Mouse (Mus musculus): ENCODE results near the gene Unkl.
A peak's percentile ranks its signal among the peaks of the same experiment; 100 is the strongest.
"Not testable (repeated sequence)": the region's sequence is repeated elsewhere in the genome, so short reads cannot be mapped to it uniquely, and the experiment has no call there.

Gene Unkl

DNA sequence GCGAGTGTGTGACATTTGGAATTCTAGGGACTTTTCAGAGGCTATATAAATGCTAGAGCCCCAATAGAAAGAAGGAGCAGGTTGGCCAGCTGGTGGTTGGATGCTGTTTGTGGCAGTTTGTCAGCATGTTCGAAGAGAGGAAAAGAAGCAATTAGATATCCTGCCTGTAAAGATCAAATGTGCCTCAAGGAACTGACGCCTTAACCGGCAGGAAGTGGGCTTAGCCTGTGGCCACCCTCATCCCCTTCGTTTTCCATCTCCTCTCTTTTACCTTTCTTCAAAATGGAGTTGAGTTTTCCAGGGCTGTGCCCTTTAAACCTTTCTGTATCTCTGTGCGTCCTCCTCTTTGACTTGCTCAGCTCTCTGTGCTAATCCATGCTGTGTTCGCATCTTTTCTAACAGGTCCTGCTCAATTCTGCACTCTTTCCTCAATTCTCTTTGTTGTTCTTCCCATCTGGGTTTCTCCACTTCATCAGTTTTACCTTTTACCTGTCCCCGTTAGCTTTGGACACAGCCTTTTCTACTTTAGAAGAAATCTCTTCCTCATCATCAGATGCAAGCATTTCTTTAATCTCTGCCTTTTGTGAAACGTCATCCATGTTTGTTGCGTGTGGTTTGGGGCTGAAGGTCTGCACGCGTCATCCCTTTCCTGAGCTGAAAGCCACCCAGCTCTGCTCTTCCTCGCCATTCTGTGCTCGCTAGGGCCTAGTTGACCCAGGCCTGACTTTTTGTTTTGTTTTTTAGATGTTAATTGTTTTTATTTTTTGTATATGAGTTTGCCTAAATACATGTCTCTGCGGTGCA, 31.5 kb downstream of the Unkl start:
- DNase-seq (ENCODE audit: low spot score in 2 of 2), result no peak

DNA sequence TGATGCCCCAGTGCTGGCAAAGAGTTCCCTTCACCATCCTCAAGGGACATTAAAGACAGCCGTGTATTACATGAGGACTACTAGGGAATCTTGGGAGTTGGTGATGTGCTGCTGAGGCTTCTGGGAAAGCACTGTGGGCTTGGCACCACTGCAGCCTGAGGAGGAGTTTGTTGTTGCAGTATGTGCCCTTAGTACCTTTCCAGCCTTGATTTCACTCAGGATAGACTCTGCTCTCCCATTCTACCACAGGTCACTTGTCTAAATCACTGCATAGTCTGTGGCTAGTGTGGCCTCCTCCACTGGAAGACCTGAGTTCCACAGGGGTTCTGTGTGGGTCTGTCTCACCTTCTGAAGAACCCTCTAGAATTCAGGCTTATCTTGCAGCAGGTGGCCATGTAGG, 32.5 kb downstream of the Unkl start:
- DNase-seq (ENCODE audit: low spot score in 2 of 2), result no peak

DNA sequence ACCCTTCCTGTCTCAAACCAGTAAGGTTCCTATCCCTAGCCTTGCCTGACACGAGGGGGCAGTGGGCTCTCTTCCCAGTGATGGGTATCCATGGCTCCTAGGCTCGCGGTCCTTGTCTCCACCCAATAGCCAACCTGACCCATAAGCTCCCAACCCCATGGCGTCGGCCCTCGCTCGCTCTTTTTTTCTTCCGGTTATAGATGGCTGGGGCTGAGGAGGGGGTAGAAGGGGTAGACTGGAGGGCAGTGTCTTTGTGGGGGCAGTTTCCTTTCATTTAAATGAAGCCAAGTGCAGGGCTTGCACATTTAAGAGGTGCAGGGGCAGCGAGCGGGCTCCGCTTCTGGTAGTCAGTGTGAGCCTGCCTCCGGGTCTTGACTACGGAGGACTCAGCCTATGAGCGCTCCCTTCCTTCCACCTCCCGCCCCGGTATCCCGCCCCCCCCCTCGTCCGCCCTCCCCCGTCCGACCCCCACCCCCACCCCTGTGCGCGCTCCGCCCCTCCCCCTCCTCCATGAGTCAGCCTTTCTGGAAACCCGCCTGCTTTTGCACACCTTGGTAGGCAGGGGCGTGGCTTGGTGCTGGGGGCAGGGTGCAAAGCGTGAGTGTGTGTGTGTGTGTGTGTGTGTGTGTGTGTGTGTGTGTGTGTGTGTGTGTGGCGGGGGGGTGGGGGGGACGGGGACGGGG, 33.8 kb downstream of the Unkl start:
- peak; percentile 71 to 79 for DNase-seq (ENCODE audit: low spot score in 2 of 2)

DNA sequence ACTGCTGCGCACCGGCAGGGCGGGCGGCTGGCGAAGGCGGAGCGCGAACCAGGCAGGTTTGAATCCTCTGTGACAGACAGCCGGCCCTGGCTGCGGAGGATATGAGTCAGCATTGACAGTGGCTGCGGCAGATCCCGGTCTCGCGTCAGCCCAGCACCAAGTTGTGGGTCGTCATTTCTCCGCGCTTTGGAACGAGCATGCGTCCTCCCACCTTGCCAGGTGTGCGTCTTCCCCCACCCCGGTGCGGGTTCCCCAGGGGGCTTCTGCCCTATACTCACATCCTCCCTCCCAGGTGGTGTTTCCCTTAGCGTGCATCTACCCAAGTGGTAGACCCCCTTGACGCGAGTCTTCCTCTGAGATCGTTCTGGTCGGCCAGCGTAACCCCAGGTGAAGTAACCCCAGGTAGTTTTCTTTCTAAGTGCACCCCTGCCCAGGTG, 34.3 kb downstream of the Unkl start:
- DNase-seq (ENCODE audit: low spot score in 2 of 2), result peak; percentile 50 to 65

DNA sequence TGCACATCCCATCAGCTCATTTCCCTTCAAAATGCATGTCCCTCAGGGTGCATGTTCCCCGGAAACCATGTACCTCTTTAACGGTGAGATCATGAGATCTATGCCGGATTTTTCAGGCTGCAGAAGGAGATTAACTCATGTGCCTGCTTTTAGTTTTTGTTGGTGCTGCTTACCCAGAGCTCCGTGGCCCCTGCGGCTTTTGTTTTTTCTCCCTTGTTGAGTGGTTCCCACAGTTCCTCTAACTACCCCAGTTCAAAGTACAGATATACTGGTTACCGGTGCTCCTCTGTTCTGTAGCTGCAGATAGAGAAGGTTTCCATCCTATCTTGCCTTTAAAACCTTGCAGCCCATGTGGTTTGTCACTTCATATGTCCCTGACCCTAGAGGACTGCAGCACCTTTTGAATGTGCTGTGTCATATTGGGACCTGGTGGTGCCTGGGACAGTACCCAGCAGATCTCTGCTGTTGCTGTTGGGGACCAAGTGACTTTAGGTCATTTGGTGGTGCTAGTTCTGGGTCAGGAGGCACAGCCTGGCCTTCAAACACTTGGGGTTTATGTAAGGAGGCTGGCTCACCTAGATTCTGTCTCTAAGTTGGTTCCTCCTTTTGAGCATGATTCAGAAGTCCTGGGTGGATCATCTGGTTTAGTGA, 34.9 kb downstream of the Unkl start:
- no peak for DNase-seq (ENCODE audit: low spot score in 2 of 2)

DNA sequence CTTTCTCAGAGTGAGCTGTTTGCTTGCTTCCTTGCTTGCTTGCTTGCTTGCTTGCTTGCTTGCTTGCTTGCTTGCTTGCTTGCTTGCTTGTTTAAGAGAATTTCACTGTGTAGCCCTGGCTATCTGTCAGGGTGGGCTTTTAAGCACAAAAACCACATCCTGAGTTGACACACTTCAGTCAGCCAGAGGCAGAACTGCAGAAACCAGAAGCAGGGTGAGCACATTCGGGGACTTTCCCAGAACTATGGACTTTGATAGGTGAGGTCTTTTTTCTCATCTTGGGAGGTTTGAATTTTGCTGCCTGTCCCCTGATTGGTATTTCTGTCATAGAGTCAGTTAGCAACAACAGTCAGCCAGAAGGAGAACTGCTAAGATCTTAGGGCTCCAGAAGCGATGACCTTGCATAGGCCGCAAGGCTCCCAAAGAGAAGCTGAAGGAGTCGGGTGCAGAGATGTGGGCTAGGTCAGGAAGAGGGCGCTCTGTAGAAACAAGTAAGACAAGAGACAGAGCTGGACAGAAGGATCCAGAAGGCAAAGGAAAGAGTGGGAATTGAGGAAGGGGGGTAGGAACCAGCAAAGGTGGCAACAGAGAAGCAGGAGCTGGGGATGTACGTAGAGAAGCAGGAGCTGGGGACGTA, 36.5 kb downstream of the Unkl start:
- DNase-seq (ENCODE audit: low spot score in 2 of 2), result no peak

DNA sequence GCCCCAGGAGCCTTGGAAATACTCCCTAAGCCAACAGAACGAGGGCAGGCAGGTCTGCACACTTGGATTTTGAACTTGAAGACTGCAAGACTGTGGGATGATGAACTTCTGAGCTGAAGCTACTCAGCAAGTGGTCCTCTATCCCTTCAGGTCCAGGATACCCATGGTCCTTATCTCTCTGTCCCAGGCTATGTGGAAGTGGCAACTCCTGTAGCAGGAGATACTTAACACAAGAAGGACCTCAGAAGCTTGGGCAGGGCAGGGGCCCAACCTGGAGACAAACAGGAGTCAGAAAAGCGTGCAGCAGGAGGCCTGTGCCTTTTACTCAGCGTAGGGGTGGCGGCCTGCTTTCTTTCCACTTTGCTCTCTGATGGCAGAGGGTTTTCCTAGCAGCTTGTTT, 37.5 kb downstream of the Unkl start:
- no peak for DNase-seq (ENCODE audit: low spot score in 2 of 2)

DNA sequence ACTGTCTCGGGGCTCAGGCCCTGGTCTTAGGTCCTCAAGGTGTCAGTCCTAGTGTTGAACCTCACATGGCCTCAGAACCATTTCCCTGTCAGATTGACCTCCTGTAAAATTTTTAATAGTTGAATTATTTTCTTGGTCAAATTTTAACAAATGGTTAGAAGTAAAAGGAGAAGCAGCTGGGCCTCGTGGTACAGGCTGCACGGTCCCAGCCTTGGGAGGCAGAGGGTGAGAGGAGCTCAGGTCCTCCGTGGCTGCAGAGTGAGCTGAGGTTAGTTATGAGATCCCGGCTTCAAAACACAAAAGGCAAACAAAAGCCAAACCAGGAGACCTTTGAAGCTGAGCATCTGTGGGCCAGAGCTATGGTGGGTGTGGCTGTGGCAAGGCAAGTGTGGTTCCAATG, 39.8 kb downstream of the Unkl start:
- DNase-seq (ENCODE audit: low spot score in 2 of 2), result no peak

DNA sequence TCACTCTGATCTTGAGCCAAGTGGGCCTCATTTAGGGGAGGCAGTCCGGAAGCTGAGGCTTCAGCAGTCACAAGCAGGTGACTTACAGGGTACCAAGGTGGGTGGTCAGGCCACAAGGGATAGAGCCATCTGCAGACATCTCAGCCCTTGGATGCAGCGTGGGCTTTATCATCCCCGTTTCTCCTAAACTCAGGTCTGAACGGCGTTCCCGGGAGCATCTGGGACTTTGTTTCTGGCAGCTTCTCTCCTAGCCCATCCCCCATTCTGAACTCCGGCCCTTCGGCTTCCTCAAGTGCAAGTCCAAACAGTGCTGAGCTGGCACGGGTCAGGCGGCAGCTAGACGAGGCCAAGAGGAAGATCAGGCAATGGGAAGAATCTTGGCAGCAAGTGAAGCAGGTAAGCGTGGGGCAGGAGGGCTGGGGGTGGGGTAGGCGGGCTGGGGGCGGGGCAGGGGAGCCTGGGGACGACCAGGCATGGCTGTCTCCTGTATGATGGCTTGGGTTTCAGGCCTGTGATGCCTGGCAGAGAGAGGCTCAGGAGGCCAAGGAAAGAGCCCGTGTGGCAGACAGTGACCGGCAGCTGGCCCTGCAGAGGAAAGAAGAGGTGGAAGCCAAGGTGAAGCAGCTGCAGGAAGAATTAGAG, 41.9 kb downstream of the Unkl start:
- not testable (repeated sequence) for DNase-seq (ENCODE audit: low spot score in 2 of 2)

DNA sequence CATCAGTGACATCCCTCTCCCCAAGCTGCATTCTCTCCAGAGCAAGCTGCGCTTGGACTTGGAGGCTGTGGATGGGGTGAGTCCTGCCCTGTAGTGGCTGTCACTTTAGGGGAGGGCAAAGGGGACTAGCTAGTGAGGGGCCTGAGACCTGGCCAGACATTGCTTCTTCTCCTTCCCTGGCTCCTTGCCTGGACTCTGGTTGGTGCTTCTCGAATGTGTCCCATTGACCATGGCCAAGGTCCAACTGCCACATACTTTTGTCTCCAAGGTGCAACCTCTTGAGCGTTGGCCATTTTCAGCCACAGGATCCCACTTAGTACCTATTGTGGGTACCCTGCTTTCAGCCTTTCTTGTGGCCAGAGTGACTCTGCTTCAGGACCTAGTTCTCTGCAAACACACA, 42.5 kb downstream of the Unkl start:
- no peak for DNase-seq (ENCODE audit: low spot score in 2 of 2)

DNA sequence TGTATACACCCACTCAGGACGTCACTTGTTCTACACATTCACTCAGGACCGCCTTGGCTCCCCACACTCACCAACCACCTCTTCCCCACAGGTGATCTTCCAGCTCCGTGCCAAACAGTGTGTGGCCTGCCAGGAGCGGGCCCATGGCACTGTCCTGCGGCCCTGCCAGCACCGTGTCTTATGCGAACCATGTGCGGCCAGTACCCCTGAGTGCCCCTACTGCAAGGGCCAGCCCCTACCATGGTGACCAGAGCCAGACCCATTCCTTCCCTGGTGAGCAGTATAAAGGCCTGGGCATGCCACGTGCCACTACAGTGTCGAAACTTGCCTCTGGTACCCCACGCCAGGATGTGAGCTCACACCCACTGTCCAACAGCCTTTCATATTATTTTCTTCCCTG, 43.4 kb downstream of the Unkl start:
- not testable (repeated sequence) for DNase-seq (ENCODE audit: low spot score in 2 of 2)

DNA sequence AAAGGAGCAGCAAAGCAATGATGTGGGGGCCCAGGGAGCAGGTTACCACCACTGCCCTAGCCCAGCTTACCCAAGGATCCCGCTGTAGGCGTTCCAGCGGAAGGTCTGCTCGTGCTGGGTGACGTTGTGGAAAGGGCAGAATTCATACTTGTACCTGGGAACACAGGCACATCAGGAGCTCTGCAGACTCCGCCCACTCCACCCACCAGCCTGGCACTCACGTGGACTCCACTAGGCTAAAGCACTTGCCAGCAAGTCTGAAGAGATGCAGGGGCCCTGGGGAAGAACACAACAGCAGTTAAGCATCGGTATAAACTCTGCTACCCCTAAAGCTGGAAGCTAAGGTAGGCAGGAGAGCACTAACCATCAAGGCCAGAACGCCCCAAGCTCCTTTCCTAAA, 47.4 kb downstream of the Unkl start:
- no peak for DNase-seq (ENCODE audit: low spot score in 2 of 2)

DNA sequence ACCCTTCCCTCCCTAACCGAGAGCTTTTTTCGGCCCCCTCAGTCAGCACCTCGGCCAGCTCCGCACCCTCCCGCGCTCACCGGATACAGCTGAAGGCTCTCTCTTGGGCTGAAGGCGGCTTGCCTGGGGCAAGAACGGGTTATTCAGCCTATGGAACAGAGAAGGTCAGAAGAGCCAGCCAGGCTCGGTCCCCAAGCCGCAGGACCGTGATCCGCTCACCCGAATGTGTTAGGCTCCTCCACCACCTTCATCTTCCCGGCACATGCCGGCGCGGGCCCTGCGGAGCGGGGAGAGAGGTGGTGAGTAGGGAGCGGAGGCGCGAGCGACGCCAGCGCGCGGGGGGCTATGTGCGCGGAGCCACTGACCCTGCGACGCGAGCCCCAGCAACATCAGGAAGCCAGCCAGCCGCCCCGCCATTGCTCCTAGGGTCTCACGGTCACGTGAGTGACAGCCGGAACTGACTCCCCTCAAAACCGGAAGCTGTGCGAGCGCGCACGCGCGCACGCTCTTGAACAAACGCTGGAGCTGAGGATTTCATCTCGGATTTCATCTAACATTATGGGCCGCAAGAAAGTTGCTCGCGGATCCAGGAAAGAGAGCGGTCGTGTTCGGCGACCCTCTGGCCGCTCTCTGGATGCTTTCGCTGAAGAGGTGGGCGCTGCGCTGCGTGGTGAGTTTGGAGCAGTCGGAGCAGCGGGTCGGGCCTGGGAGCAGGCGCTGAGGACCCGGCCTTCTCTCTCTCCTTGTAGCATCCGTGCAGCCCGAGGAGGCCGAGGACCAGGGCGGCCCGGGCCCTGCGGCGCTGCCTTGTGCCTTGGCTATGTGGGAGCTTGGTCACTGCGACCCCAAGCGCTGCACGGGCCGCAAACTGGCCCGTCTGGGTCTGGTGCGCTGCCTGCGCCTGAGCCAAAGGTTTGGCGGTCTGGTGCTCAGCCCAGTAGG, 51.8 kb downstream of the Unkl start, which contains the start of the genes Gnptg and Tsr3:
Gene Gnptg (minus strand): TSS at position 430 of the 942 bp plus-strand sequence.
Gene Tsr3 (plus strand): TSS at position 476 of the 942 bp plus-strand sequence.
- DNase-seq (ENCODE audit: low spot score in 2 of 2), result peak; percentile 92 to 93

DNA sequence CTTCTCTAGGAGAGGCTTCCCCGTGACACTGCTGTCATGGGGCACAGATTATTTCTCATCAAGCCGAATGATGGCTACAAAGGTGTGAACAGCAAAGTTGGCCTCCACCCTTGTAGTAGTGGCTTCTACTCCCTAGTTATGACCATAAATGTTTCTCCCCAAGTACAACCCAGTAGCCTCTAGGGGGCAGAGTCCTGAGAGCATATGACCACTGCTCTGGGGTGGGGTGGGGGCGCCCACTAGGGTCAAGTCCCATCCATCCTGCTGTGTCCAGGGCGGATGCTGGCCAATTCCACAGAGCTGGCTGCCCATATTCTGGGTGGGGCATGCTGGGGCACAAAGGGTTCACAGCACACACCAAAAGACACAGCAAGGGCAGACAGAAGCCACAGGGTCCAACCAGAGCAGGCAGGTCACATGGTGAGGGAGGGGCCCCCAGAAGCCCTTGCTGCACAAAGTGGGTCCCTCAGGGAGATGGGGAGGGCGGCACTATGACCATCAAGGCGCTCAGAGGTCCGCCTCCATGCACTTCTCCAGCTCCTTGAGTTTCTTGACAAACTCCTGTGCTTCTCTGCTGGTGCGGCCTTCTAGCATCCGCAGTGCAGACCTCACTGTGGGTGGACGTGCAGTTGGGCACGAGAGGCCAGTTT, 55.1 kb downstream of the Unkl start:
- no peak for DNase-seq (ENCODE audit: low spot score in 2 of 2)

DNA sequence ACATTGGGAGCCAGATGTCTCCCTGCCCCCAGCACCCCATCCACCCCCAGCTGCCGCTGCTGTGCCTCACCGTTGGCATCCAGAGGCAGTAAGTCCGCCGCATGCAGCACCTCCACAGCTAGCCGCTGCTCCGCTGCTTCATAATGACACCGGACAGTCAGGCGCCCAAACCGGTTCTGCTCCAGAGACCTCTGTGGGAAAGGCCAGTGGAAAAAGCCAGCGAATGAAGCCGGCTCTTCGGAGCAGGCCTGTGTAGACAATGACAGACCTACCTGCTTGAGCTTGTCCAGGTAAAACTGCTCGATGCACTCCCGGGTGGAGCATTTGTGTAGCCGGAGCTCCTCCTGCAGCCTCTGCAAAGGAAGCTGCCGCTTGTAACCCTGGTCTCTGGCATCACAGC, 56.0 kb downstream of the Unkl start:
- no peak for DNase-seq (ENCODE audit: low spot score in 2 of 2)

DNA sequence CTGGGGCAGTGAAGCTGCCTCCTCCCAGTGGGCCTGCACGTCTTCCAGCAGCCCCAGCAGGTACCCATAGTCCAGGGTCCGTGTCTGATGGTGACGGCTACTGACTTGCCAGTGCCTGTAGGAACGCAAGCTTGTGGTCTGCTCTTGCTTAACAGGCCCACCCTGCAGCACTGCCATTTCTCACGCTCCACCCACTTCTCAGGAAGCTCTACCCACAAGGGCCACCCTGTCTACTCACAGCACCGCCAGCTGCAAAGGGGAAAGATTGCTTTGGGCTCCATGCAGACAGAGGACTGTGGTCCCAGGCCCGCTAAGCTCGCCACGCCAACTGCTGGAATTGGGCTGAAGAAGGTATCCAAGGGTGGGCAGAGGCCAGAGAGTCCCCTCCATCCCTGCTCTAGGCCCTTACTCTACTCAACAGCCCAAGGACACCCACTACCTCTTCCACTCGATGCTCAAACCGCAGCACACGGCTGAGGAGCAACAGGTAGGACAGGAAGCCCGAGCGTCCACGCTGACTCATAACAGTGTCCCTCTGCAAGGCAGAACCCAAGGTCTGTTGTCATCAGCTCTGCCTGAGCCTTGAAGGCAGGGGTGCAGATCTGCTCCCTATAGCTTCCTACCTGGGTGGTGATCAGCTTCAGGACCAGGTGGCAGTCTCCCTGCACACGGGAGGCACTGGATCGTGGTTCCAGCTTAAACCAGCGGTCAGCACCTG, 60.0 kb downstream of the Unkl start:
- DNase-seq (ENCODE audit: low spot score in 2 of 2), result no peak

DNA sequence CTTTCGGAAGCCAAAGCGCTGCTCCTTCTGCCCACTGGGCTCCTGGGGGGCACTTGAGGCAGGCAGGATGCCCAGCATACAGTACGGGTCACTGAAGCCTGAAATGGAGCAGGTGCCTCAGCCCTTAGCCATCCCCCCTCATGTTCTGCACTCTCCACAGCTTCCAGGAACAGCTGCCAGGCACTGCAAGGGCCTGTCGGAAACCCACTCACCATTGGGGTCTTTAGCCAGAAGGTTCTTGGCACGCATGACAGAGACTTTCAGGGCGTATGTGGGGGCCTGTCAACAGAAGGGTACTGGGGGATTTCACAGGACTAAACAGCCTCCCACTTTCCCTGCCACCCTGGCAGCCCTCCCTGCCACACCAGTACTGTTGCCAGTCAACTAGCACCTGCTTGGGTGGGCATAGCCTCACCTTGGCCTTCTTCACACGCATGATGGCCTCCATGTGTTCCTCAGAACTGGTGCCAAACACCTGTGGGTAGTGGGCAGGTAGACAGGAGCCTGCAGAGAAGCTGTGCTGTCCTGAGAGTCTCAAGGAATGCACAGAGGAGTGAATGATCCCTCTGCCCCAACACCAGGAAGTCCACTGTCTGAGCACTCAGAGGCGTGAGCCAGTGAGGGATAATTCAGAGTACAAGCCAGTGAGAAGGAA, 62.1 kb downstream of the Unkl start:
- DNase-seq (ENCODE audit: low spot score in 2 of 2), result no peak

DNA sequence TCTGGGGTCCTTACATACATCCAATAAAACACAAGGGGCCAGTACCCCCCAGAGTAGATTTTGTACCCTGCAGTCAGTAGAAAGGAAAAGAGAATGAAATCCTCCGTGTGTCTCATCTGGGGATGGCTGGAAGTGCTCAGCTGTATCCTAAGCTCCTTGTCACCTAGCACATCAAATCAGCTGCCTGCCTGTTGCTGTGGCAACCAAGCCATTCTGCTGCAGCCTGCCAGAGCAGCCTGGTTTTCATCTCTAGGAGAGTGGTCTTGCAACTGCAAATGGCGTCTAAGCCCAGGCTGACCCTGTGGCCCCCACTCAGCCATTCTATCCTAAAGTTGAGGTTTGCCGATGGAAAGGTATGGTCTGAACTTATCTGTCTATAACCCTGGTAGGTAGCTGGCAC, 64.4 kb downstream of the Unkl start:
- peak; percentile 70 to 80 for DNase-seq (ENCODE audit: low spot score in 2 of 2)

DNA sequence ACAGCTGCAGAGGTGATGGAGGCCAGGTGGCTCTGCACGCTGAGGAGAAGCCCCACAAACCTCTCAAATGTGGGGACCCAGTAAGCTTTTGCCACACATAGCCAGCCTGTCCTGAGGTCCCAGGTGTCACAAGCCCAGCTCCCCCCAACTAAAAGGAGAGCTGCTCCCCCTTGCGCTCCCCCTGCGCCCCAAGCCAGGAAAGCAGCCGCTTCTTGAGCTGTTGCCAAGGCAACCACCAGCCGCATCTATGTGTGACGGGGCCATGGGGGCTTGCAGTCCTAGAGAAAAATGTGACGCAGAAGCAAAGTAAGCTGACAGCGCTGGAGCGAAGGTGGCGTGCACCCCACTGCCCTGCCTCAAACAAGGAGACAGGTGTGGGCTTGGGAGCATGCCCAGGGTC, 65.6 kb downstream of the Unkl start:
- peak; percentile 83 for DNase-seq (ENCODE audit: low spot score in 2 of 2)

All from right cerebral cortex, postnatal 10 days (tissue).